Mouse (Mus musculus) intestine, postnatal 0 days (tissue): ENCODE measurements at regions not wholly inside any gene's neighbourhood (a gene's known extent, or its start where the extent isn't known, plus 50 kb on each side); places are given as distances from the start of the nearest gene placed in this dataset.
"Not testable (repeated sequence)": the region's sequence is repeated elsewhere in the genome, so short reads cannot be mapped to it uniquely, and the experiment has no call there.

ENCODE experiments used
- ATAC-seq: fragments of 200-750 bp; cut with Nextera tagmentation; 2 replicates; pipeline ENCODE4 v1.8.0; 2017; ENCODE audit warnings: mild to moderate bottlenecking, moderate TSS enrichment, moderate library complexity
- H3K27ac ChIP-seq: fragments of 300-500 bp; sonication (generic); 2 replicates; pipeline ENCODE4 v1.5.1; 2014; ENCODE audit warnings: mild to moderate bottlenecking, low read depth, low read length, moderate library complexity
- H3K27me3 ChIP-seq: fragments of 300-500 bp; sonication (generic); replicated peaks from 2 replicates; pipeline ENCODE4 v1.6.1; 2014; ENCODE audit warnings: low read length, mixed read lengths; ENCODE audit not compliant: control insufficient read depth, insufficient read depth
- H3K36me3 ChIP-seq: fragments of 300-500 bp; sonication (generic); 2 replicates; pipeline ENCODE4 v1.6.1; 2014; ENCODE audit warnings: mild to moderate bottlenecking, moderate library complexity; ENCODE audit not compliant: control insufficient read depth, insufficient read depth
- H3K4me1 ChIP-seq: fragments of 300-500 bp; sonication (generic); replicated peaks from 2 replicates; pipeline ENCODE4 v1.6.1; 2014; ENCODE audit warnings: antibody characterized with exemption, low read length, mixed read lengths; ENCODE audit not compliant: control insufficient read depth, insufficient read depth
- H3K4me2 ChIP-seq: fragments of 300-500 bp; sonication (generic); replicated peaks from 2 replicates; pipeline ENCODE4 v1.6.1; 2014; ENCODE audit warnings: low read depth, mild to moderate bottlenecking, moderate library complexity
- H3K4me3 ChIP-seq: fragments of 300-500 bp; sonication (generic); 2 replicates; pipeline ENCODE4 v1.5.1; 2014; ENCODE audit warnings: low read depth, low read length
- H3K9ac ChIP-seq: fragments of 300-500 bp; sonication (generic); 2 replicates; pipeline ENCODE4 v1.6.1; 2014; ENCODE audit warnings: mild to moderate bottlenecking, low read depth, low read length
- H3K9me3 ChIP-seq: fragments of 300-500 bp; sonication (generic); 2 replicates; pipeline ENCODE4 v1.6.1; 2016; ENCODE audit warnings: mixed run types; ENCODE audit not compliant: control insufficient read depth
- CTCF ChIP-seq: sonication (generic); IDR thresholded peaks from 2 replicates; pipeline ENCODE4 v1.5.1; 2016; ENCODE audit warnings: low read depth, mild to moderate bottlenecking, control low read depth, antibody characterized with exemption, moderate library complexity
- whole genome bisulfite sequencing: fragments of 180-500 bp; shearing (Covaris S2); extraction: QIAGEN DNeasy Blood & Tissue Kit; methylation state at CpG from one replicate; pipeline ENCODE4 v1.1.7; 2014; 5-methylcytosine and 5-hydroxymethylcytosine counted together

GRCm38 (mm10) chr7:62572316-62572715 is 108.0 kb upstream of the Peg12 start:
- H3K9me3 ChIP-seq, H3K36me3 ChIP-seq, H3K4me3 ChIP-seq, H3K27ac ChIP-seq, H3K27me3 ChIP-seq, H3K9ac ChIP-seq, H3K4me2 ChIP-seq, ATAC-seq, H3K4me1 ChIP-seq: not testable (repeated sequence)
- WGBS: 90% methylated on average over 10 of the region's 10 CpGs

GRCm38 (mm10) chr7:62571759-62572158 is 107.4 kb upstream of the Peg12 start:
- no peak overlapping the region for H3K9ac ChIP-seq
- H3K4me3 ChIP-seq: no peak overlapping the region
- H3K27me3 ChIP-seq: no peaks in the 10 kb centered on the region
- no peaks in the 10 kb centered on the region for H3K36me3 ChIP-seq
- no peak for TF ChIP-seq CTCF
- peaks cover 4% of the 10 kb centered on the region for H3K9me3 ChIP-seq
- no peak overlapping the region for H3K27ac ChIP-seq
- no peaks in the 10 kb centered on the region for H3K4me1 ChIP-seq
- WGBS: 85% methylated on average over 9 of the region's 9 CpGs
- no peak for ATAC-seq
- no peak overlapping the region for H3K4me2 ChIP-seq

GRCm38 (mm10) chr7:62542187-62542586 is 77.9 kb upstream of the Peg12 start:
- H3K4me3 ChIP-seq: no peak overlapping the region
- no peak for ATAC-seq
- no peak overlapping the region for H3K9ac ChIP-seq
- no peaks in the 10 kb centered on the region for H3K27me3 ChIP-seq
- H3K4me2 ChIP-seq: no peak overlapping the region
- H3K27ac ChIP-seq: no peak overlapping the region
- WGBS: 58% methylated on average over 1 of the region's 1 CpGs
- no peaks in the 10 kb centered on the region for H3K9me3 ChIP-seq
- H3K4me1 ChIP-seq: no peaks in the 10 kb centered on the region
- TF ChIP-seq CTCF: peak; percentile 19; the same call in 1 of the 2 replicates
- H3K36me3 ChIP-seq: no peaks in the 10 kb centered on the region
